Mouse (Mus musculus) thymus, adult 2 months (tissue): Measurements from ENCODE around the gene Selenon. TPM values are rescaled to one million over a fixed set of nuclear protein-coding genes. Genes with fewer than 3 reads are reported as not detected.

Source experiments
- DNase-seq: peaks from one replicate; pipeline ENCODE4 v3.0.0; 2021
- H3K27ac ChIP-seq: fragments of 200-500 bp; 2 replicates; pipeline ENCODE4 v1.5.1; 2012; ENCODE audit warnings: low read length, control low read depth; ENCODE audit not compliant: control insufficient read depth, insufficient read depth
- H3K27me3 ChIP-seq: fragments of 200-500 bp; 2 replicates; pipeline ENCODE4 v1.6.1; 2012; ENCODE audit warnings: mild to moderate bottlenecking, low read length, moderate library complexity, mixed read lengths; ENCODE audit not compliant: control insufficient read depth, insufficient read depth
- H3K36me3 ChIP-seq: fragments of 200-500 bp; 2 replicates; pipeline ENCODE4 v1.6.1; 2012; ENCODE audit warnings: mild to moderate bottlenecking, low read length, moderate library complexity; ENCODE audit not compliant: control insufficient read depth, insufficient read depth
- H3K4me1 ChIP-seq: fragments of 200-500 bp; replicated peaks from 2 replicates; pipeline ENCODE4 v1.6.1; 2012; ENCODE audit warnings: low read length; ENCODE audit not compliant: control insufficient read depth, insufficient read depth
- H3K4me3 ChIP-seq: fragments of 200-500 bp; 2 replicates; pipeline ENCODE4 v1.5.1; 2012; ENCODE audit warnings: mild to moderate bottlenecking, low read length, control low read depth, moderate library complexity; ENCODE audit not compliant: control insufficient read depth, insufficient read depth
- CTCF ChIP-seq: fragments of 200-500 bp; IDR thresholded peaks from 2 replicates; pipeline ENCODE4 v1.5.1; 2012; ENCODE audit warnings: mild to moderate bottlenecking, control low read depth, low read length, moderate library complexity, borderline replicate concordance; ENCODE audit not compliant: control insufficient read depth, poor library complexity, insufficient read depth; ENCODE audit errors: extremely low read depth
- POLR2A ChIP-seq: fragments of 200-500 bp; IDR thresholded peaks from 2 replicates; pipeline ENCODE4 v1.6.1; 2012; ENCODE audit warnings: mild to moderate bottlenecking, low read length, control low read depth, moderate library complexity; ENCODE audit not compliant: control insufficient read depth, poor library complexity, insufficient read depth; ENCODE audit errors: extremely low read depth
- WGBS: fragments of 180-500 bp; shearing (Covaris S2); methylation state at CpG from one replicate; pipeline ENCODE4 v1.1.7; 2018; 5-methylcytosine and 5-hydroxymethylcytosine counted together
- polyA plus RNA-seq: library from polyadenylated mRNA; depleted of rRNA; stranded (reverse); fragments of >200 nt; gene quantifications from 2 replicates; pipeline ENCODE4 v1.2.3, GENCODE M21; 2012

The Selenon gene
- polyA plus RNA-seq, 1 experiment, result 9.1 TPM

GRCm38 (mm10) chr4:134519281-134519680 lies 32.7 kb downstream of the Selenon start:
- Histone ChIP-seq H3K27ac (no peak overlapping the region), H3K27me3 (no peaks in the 10 kb centered on the region), H3K4me1 (no peaks in the 10 kb centered on the region), H3K36me3 (0 out of 2 replicates have a peak, but pooled peaks cover 8% of the 10 kb centered on the region), H3K4me3 (no peak overlapping the region)
- TF ChIP-seq CTCF, result no peak
- TF ChIP-seq POLR2A, result no peak
- no peak for DNase-seq

- no peak overlapping the region for H3K4me3 ChIP-seq
- TF ChIP-seq CTCF, result no peak
- H3K36me3 ChIP-seq, result 0 out of 2 replicates have a peak, but pooled peaks cover 7% of the 10 kb centered on the region
- WGBS, result 98% methylated on average over 4 of the region's 4 CpGs
- no peaks in the 10 kb centered on the region for H3K4me1 ChIP-seq
- no peaks in the 10 kb centered on the region for H3K27me3 ChIP-seq
- DNase-seq, result no peak
- H3K27ac ChIP-seq, result no peak overlapping the region
Measured at GRCm38 (mm10) chr4:134518541-134518940, 33.4 kb downstream of the Selenon start.

DNA sequence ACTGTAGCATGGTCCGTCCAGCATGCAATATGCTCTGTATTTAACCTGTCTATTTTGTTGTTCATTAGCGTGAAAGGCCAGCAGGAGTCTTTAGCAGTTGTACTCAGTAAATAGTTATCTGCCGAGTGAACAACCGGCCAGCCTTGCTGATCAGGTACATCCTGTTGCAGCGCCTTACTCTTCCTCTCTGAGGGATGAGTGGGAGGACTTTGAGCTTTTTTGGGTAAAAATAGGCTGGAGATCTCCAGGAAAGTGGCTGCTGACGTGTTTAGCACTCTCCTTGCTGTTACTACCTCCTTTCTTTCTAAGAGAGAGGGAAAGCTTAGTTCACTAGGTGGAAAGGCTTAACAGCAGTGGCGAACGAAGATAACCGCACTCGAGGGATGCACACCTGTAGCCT lies 34.2 kb downstream of the Selenon start:
- Histone ChIP-seq H3K36me3 (no peaks in the 10 kb centered on the region), H3K4me1 (peaks cover 2% of the 10 kb centered on the region), H3K27me3 (no peaks in the 10 kb centered on the region), H3K27ac (no peak overlapping the region), H3K4me3 (no peak overlapping the region)
- no peak for DNase-seq
- TF ChIP-seq CTCF, result no peak
- TF ChIP-seq POLR2A, result no peak
- 93% methylated on average over 10 of the region's 10 CpGs for WGBS

- Histone ChIP-seq H3K27ac (no peak overlapping the region), H3K4me3 (no peak overlapping the region)
Measured at GRCm38 (mm10) chr4:134516981-134517380, 35.0 kb downstream of the Selenon start.

GRCm38 (mm10) chr4:134515614-134516013 lies 36.4 kb downstream of the Selenon start:
- TF ChIP-seq POLR2A (no peak), CTCF (no peak)
- 86% methylated on average over 7 of the region's 7 CpGs for WGBS
- Histone ChIP-seq H3K4me3 (no peak overlapping the region), H3K4me1 (peaks cover 10% of the 10 kb centered on the region), H3K36me3 (no peaks in the 10 kb centered on the region), H3K27me3 (no peaks in the 10 kb centered on the region), H3K27ac (no peak overlapping the region)
- DNase-seq, result no peak

More at GRCm38 (mm10) chr4:134516981-134517380, 35.0 kb downstream of the Selenon start:
- Histone ChIP-seq H3K27me3 (no peaks in the 10 kb centered on the region), H3K4me1 (peaks cover 5% of the 10 kb centered on the region), H3K36me3 (no peaks in the 10 kb centered on the region)
- no peak for DNase-seq
- WGBS, result 91% methylated on average over 8 of the region's 8 CpGs
- TF ChIP-seq POLR2A, result no peak

DNA sequence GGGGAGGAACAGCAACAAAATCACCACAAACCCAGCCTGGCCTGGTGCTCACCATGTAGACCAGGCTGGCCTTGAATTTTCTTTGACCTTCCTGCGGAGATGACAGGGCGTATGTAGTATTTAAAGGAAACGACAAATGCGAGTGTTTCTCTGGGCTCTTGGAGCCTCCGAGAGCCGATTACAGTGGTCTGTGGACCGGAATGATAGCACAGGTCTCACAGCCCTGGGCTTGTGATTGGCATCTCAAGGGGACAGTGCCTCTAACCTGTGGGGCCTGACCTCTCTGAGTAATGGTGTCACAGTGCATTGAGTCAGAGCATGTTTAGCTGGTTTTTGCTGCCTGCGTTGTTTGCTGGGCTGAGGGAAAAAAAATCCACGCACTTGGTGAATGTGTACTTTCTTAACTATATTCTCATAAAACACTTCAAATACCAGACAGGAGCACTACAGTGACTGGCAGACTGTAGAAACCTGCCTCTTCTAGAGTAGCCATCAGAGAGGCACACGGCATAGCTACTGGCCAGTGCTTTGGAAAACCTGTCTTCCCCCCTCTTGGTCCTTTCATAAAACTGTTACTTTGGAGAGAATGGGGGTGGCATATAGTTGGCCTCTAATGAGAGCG lies 37.5 kb downstream of the Selenon start:
- no peak for TF ChIP-seq POLR2A
- no peak for TF ChIP-seq CTCF
- no peaks in the 10 kb centered on the region for H3K36me3 ChIP-seq
- peaks cover 10% of the 10 kb centered on the region for H3K4me1 ChIP-seq
- no peak overlapping the region for H3K27ac ChIP-seq
- 96% methylated on average over 11 of the region's 11 CpGs for WGBS
- H3K4me3 ChIP-seq, result no peak overlapping the region
- H3K27me3 ChIP-seq, result no peaks in the 10 kb centered on the region
- no peak for DNase-seq

- H3K27ac ChIP-seq, result no peak overlapping the region
Measured at GRCm38 (mm10) chr4:134512798-134513197, 39.2 kb downstream of the Selenon start.

More at GRCm38 (mm10) chr4:134512798-134513197, 39.2 kb downstream of the Selenon start:
- TF ChIP-seq POLR2A (no peak), CTCF (0 out of 2 replicates have a peak, but pooled peaks have one; percentile 54)
- Histone ChIP-seq H3K36me3 (no peaks in the 10 kb centered on the region), H3K27me3 (no peaks in the 10 kb centered on the region), H3K4me3 (peak overlapping the region; percentile 12; the same call in 1 of the 2 replicates), H3K4me1 (peaks cover 10% of the 10 kb centered on the region)
- DNase-seq, result peak; percentile 46
- 11% methylated on average over 15 of the region's 15 CpGs for WGBS
